Mouse (Mus musculus): ENCODE measurements at regions not wholly inside any gene's neighbourhood (a gene's known extent, or its start where the extent isn't known, plus 50 kb on each side); places are given as distances from the start of the nearest gene placed in this dataset.
"Not testable (repeated sequence)": the region's sequence is repeated elsewhere in the genome, so short reads cannot be mapped to it uniquely, and the experiment has no call there.

DNA sequence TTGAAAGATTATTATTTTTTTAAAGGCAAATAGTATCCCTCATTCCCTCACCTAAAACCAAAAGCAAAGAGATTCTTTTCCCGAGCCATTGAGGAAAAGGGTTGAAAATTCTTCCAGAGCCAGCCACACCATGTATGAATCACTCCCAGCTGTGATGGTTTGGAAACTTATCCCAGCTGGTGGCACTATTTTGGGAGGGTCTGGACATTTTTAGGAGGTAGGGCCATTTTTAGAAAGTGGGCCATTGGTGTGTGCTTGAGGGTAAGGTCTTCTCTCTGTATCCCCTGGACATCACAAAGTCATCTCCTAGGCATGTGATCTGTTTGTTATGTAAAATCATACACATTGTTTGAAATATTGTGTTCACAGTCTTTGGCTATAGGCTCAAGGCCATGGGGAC, 252.2 kb downstream of the Diras2 start:
- no peaks in the 10 kb centered on the region for H3K4me1 ChIP-seq (ENCODE audit: control insufficient read depth, insufficient read depth, insufficient read length, low read length)
- H3K4me3 ChIP-seq (ENCODE audit: insufficient read depth, low read depth, low read length): no peak overlapping the region
- no peak overlapping the region for H3K27ac ChIP-seq (replicated peaks; ENCODE audit: low read depth, low read length)

DNA sequence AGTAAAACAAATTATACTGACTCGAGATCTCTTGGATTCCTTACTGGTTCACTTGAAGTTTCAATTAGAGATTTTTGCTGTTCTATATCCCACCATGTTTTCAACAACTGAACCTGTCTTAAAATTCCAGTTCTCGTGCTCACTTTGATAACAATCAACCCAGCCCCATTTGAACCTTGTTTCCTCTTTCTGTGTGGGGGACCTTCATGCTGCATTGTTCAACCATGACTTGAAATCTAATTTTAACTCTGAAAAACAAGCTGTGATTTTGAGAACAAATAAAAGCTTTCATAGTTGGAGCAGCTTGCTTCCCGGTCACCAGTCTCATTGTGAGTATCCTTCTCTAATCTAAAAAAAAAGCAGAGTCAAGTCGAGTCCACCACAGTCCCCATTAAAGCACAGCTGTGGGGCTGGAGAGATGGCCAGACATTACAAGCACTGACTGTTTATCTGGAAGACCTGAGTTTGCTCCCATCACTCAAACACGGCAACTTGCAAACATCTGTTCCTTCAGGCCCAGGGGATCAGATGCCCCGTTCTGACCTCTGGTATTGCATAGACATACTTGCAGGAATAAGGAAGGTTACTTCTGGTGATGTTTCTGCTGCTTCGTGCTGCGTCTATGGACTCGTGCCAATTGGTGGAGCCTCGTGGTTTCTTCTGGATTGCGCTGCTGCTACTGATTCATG, 251.7 kb downstream of the Diras2 start:
- Histone ChIP-seq H3K27ac (replicated peaks; ENCODE audit: low read depth, low read length) (no peak overlapping the region), H3K4me1 (ENCODE audit: control insufficient read depth, insufficient read depth, insufficient read length, low read length) (no peaks in the 10 kb centered on the region), H3K4me3 (ENCODE audit: insufficient read depth, low read depth, low read length) (no peak overlapping the region)

DNA sequence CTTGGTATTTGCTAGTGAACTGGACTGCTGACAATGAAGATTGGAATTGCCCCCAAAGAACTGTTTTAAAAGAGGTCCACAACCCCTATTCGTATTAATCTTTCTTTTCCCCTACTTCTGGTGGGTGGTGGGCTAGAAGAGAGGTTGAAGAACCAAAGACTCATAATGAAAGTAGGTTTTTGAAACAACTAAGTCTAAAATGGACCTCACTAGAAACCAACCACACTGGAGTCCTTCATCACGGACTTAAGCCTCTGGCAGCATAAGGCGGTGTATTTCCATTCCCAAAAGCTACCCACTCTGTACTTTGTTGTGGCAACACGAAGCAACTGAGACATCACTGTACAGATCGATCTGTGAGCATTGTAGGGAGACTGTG, 251.1 kb downstream of the Diras2 start:
- Histone ChIP-seq H3K4me1 (ENCODE audit: control insufficient read depth, insufficient read depth, insufficient read length, low read length) (no peaks in the 10 kb centered on the region), H3K27ac (replicated peaks; ENCODE audit: low read depth, low read length) (no peak overlapping the region), H3K4me3 (ENCODE audit: insufficient read depth, low read depth, low read length) (no peak overlapping the region)

DNA sequence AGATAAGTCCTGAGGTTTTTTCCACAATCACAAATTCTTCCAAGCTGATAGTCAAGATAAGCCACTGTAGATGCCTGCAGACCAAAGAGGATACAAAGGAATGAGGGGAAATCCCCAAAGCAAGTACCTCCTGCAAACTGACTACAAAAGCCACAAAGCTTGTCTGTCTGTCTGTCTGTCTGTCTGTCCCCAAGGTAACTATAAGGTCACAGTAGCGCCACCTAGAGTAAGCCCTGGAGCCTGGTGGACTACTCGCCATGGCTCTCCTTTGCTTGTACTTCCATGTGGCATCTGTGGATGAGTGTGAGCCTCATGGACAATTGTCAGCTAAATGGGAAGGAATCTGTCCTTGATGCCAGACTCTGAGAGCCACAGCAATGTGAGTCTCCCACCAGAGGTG, 249.8 kb downstream of the Diras2 start:
- Histone ChIP-seq H3K4me3 (ENCODE audit: insufficient read depth, low read depth, low read length) (no peak overlapping the region), H3K27ac (replicated peaks; ENCODE audit: low read depth, low read length) (no peak overlapping the region), H3K4me1 (ENCODE audit: control insufficient read depth, insufficient read depth, insufficient read length, low read length) (no peaks in the 10 kb centered on the region)

DNA sequence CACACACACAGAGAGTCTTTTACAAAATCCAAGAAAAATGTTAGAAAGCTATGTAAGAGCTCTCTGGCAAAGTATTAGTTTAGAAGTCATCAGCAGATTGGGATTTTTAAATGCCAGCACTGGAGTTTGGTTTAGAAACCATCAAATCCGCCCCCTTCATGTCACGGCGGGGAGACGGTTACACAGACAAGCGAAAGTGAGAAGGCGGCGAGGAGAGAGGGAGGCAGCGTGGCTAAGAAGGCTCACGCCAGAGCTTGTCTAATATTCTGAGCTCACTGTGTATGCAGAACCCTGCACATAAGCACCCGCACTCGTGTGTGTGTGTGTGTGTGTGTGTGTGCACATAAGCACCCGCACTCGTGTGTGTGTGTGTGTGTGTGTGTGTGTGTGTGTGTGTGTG, 248.6 kb downstream of the Diras2 start:
- no peak overlapping the region for H3K27ac ChIP-seq (replicated peaks; ENCODE audit: low read depth, low read length)
- H3K4me3 ChIP-seq (ENCODE audit: insufficient read depth, low read depth, low read length): no peak overlapping the region
- no peaks in the 10 kb centered on the region for H3K4me1 ChIP-seq (ENCODE audit: control insufficient read depth, insufficient read depth, insufficient read length, low read length)

DNA sequence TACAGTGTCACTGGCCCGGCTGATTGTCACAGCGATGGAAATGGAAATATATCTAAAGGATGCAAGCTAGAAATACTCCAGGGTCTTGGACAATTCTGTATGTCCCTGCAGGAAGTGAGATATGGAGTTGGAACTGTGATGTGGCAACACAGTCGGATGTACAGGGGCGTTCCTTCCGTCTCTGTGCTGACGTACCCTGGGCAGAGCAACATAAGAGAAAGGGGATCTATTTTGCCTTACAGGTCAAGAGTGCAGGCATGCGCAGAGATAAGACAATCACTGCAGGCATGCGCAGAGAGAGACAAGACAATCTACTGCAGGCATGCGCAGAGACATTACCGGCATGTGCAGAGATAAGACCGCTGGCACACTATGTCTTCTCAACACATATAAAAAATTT, 247.6 kb downstream of the Diras2 start:
- Histone ChIP-seq H3K4me1 (ENCODE audit: control insufficient read depth, insufficient read depth, insufficient read length, low read length) (no peaks in the 10 kb centered on the region), H3K4me3 (ENCODE audit: insufficient read depth, low read depth, low read length) (no peak overlapping the region), H3K27ac (replicated peaks; ENCODE audit: low read depth, low read length) (no peak overlapping the region)

DNA sequence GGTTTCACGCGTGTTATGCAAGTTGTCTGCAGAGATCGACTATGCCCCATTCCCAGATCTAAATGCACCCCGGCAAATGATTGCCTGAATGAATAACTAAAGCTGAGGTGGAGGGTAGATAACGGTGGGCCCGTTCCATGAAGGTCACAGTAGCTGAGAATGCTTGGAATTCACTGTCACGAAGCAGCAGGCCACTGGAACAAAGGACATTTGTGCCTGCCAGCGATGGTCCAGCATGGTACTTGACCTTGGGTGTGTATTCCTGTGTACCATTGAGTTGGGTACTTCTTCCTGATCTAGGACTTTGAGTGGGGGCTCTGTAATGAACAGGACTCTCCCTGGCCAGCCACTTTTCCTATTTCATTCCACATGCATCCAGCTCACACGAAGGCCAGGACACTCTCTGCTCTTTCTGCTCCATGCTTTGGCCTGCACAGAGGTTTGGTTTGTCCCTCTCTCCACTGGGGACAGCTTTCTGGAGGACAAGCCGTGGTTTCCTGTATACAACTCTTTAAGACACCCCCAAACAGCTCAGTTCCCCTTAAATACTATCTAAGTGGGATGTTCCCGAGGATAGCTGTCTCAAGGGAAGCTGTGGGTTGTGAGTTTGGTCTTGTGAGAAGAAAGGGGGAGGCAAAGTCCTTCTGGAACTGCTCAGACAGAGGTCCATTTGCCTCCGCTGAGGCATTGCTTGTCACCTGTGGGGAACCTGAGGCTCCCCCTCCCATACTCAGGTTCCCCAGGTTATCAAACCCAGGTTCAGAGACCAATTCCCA, 246.9 kb downstream of the Diras2 start:
- no peaks in the 10 kb centered on the region for H3K4me1 ChIP-seq (ENCODE audit: control insufficient read depth, insufficient read depth, insufficient read length, low read length)
- no peak overlapping the region for H3K27ac ChIP-seq (replicated peaks; ENCODE audit: low read depth, low read length)
- H3K4me3 ChIP-seq (ENCODE audit: insufficient read depth, low read depth, low read length): no peak overlapping the region

DNA sequence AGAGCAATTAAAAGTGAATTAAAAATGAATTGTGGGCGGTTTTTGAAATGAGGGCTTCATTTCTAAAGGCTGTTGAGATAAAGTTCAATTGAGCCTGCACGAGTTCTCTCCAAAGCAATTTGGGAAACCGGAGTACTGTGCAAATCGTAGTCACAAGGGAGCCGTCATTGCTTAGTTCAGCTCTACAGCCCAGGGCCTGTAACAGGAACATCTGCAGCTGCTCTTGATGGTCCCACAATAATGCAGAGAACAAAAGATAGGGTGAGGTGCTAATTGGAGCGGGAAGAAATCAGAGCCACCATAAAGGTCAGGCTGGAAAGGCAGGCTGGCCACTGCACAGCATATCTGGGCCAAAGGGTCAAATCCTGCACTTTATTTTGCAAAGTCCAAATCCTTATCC, 242.7 kb downstream of the Diras2 start:
- Histone ChIP-seq H3K27ac (replicated peaks; ENCODE audit: low read depth, low read length) (no peak overlapping the region), H3K4me1 (ENCODE audit: control insufficient read depth, insufficient read depth, insufficient read length, low read length) (no peaks in the 10 kb centered on the region), H3K4me3 (ENCODE audit: insufficient read depth, low read depth, low read length) (no peak overlapping the region)

DNA sequence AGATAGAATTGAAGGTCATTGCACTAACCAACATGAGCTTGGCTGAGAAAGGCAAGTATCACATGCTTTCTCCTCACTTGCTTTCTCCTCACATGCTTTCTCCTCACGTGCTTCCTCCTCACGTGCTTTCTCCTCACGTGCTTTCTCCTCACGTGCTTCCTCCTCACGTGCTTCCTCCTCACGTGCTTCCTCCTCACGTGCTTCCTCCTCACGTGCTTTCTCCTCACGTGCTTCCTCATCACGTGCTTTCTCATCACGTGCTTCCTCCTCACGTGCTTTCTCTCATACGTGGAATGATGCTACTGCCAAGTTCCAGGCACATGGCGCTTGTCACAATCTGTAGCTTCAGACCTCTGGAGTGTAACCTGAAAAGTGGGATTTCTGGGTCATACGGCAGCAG, 235.2 kb downstream of the Diras2 start:
- Histone ChIP-seq H3K4me3 (ENCODE audit: insufficient read depth, low read depth, low read length) (no peak overlapping the region), H3K27ac (replicated peaks; ENCODE audit: low read depth, low read length) (no peak overlapping the region), H3K4me1 (ENCODE audit: control insufficient read depth, insufficient read depth, insufficient read length, low read length) (no peaks in the 10 kb centered on the region)

DNA sequence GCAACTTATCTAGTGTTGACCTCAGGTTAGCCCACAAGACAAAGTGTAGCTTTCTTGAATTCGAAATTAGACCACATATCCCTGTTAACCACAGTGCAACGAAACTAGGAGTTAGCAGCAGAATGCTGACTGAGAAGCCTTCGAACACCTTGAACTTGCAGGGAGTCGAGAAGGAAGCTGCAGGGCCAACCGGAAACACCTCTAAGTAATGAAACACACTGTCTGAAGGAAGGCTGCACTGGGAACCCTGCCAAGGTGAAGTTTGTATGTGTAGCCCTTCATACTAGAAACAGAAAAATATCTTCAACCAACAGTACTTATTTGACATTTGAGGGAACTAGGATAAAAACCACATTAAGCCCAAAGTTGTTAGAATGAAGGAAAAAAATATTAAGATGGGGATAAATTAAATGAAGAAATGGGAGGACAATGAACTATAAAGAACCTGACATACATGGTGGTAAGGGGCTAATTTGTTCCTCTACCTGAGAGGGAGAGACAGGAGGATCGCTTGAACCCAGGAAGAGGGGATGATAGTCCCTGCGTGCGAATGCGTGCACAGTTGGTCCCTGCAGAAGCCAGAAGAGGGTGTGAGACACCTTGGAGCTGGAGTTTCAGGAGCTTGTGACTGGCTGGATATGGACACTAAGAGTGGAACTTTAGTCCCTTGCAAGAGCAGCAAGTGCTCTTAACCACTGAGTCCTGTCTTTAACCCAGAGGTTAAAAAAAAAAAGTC, 234.4 kb downstream of the Diras2 start:
- H3K4me3 ChIP-seq (ENCODE audit: insufficient read depth, low read depth, low read length): no peak overlapping the region
- H3K4me1 ChIP-seq (ENCODE audit: control insufficient read depth, insufficient read depth, insufficient read length, low read length): no peaks in the 10 kb centered on the region
- no peak overlapping the region for H3K27ac ChIP-seq (replicated peaks; ENCODE audit: low read depth, low read length)

DNA sequence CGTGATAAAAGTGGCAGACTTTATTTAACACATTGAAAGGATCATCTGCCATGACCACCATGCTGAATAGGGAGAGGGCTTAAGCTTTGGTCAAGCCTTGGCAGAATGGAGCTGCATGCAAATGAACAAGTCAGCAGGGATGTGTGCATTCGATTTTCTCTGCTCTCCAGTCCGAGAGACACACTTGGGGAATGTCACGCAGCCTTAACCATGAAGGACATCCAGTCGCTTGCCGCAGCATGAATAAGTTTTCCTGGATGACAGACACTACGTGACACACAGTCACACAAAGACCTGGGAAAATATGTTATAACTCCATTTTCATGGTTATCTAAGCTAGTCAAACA, 233.8 kb downstream of the Diras2 start:
- no peak overlapping the region for H3K4me3 ChIP-seq (ENCODE audit: insufficient read depth, low read depth, low read length)
- no peaks in the 10 kb centered on the region for H3K4me1 ChIP-seq (ENCODE audit: control insufficient read depth, insufficient read depth, insufficient read length, low read length)
- H3K27ac ChIP-seq (replicated peaks; ENCODE audit: low read depth, low read length): no peak overlapping the region

DNA sequence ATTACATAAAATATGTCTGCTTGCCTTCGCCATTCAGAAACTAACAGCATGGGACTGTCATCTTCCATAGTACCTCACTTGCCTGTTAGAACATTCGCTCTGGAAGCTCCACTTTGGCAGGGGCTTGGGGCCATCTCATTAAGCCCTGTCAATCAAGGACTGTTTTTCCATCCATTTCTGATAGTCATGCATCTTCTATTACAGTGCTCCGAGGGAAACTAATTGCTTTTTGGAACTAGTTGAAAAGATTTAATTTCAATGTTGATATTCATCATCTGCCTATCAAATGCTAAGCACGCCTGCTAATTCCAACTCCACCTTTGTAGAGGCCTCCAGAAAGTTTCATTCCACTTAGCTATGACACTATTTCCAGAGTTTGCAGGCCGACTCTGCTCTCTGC, 232.7 kb downstream of the Diras2 start:
- Histone ChIP-seq H3K4me3 (ENCODE audit: insufficient read depth, low read depth, low read length) (no peak overlapping the region), H3K4me1 (ENCODE audit: control insufficient read depth, insufficient read depth, insufficient read length, low read length) (no peaks in the 10 kb centered on the region), H3K27ac (replicated peaks; ENCODE audit: low read depth, low read length) (no peak overlapping the region)

DNA sequence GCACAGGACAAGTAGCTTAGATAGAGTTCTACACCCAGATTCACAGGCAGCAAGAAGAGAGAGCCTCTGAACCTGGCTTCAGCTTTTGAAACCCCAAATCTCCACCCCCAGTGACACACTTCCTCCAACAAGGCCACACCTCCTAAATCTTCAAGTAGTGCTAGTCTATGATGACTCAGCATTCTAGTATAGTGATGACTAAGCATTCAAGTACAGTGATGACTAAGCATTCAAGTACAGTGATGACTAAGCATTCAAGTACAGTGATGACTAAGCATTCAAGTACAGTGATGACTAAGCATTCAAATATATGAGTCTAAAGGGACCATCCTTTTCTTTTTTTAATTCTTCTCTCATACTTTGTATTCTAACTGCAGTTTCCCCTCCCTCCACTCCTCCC, 225.8 kb downstream of the Diras2 start:
- not testable (repeated sequence) for H3K4me1 ChIP-seq (ENCODE audit: control insufficient read depth, insufficient read depth, insufficient read length, low read length); H3K4me3 ChIP-seq (ENCODE audit: insufficient read depth, low read depth, low read length); H3K27ac ChIP-seq (replicated peaks; ENCODE audit: low read depth, low read length)

DNA sequence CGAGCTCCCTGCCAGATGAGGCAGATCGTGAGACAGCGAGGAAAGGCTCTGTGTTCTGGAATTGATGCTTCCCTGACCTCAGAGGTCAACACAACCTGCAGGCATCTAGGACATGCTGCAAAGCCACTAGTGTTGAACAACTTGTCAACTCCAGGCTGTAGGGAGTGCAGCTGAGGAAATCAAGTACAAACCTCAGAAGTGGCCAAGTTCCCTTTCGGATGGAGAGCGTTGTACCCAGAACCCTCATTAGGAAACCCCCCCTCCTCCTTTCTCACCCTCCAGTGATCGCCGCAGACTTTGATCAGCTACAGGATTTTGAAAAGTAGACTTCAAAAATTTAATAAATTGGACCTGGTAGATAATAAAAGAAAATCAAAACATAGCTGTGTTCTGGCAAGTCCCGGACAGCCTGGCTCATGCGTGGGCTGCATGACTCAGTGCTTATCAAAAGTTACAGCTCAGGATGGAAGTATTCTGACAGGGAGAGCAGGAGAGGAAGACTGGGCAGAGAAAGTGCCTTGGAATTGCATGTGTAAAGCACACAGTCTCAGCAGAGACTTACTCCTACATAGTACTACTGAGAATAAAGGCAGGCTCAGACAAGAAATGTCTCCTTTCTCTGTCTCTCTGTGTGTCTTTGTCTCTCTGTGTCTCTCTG, 224.2 kb downstream of the Diras2 start:
- Histone ChIP-seq H3K4me1 (ENCODE audit: control insufficient read depth, insufficient read depth, insufficient read length, low read length) (no peaks in the 10 kb centered on the region), H3K27ac (replicated peaks; ENCODE audit: low read depth, low read length) (no peak overlapping the region), H3K4me3 (ENCODE audit: insufficient read depth, low read depth, low read length) (no peak overlapping the region)

DNA sequence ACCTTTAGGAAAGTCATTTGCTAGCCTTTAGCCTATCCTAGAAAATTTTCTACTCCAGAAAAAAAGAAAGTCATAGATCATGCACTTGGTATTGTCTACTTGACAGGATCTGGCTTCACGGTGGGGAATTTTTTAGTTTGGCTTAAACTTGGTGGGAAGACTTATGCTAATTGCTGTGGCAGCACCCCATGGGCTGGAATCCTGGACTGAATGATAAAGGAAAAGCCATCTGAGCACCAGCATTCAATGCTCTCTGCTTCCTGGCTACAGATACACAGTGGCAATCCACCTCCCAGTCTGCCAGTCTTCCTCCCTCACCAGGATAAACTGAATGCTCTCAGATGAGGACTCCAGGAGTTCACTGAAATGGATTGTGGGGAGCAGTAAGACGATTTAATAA, 220.1 kb downstream of the Diras2 start:
- Histone ChIP-seq H3K4me1 (ENCODE audit: control insufficient read depth, insufficient read depth, insufficient read length, low read length) (no peaks in the 10 kb centered on the region), H3K27ac (replicated peaks; ENCODE audit: low read depth, low read length) (no peak overlapping the region), H3K4me3 (ENCODE audit: insufficient read depth, low read depth, low read length) (no peak overlapping the region)
